13 mouse cellular contexts compared by ENCODE assay signal in genomic region chr14:121634736-121635430, GRCm38 (mm10).
DNase-seq lines count a peak whose midpoint lies in the region; ATAC-seq and TF ChIP-seq lines count a peak whose summit lies in the region.
"Had no signal": no experiment of that assay in that cellular context is flagged by ENCODE, and none has a peak within 500 bp of the region (broad histone marks: within the 10 kb centered on the region; RNA-seq: fewer than 3 reads in every experiment).

No protein-coding gene starts in this region.

- DNase-seq in intestine, embryonic 14.5 days (ENCODE audit: low spot score) = no peak
- peak; percentile 63 for DNase-seq in lung, postnatal 10 days
- no peak for DNase-seq in lung, postnatal 0 days (ENCODE audit: low spot score)
- DNase-seq in cerebellum, adult 2 months = peak; percentile 89 to 93
- DNase-seq in gastrocnemius, postnatal 25 days = peak; percentile 48
- DNase-seq: adrenal gland, adult 2 months; thymus, adult 18-20 months had no signal

- no peaks in the 10 kb centered on the region; the same call in 1 of the 2 replicates for H3K4me1 ChIP-seq in intestine, embryonic 14.5 days (replicated peaks; ENCODE audit: control insufficient read depth, insufficient read depth, low read length)
- H3K4me1 ChIP-seq in intestine, postnatal 0 days (replicated peaks; ENCODE audit: control insufficient read depth, insufficient read depth, low read length) = no peaks in the 10 kb centered on the region
- no peaks in the 10 kb centered on the region for H3K4me1 ChIP-seq in lung, postnatal 0 days (ENCODE audit: insufficient read depth, low read depth, low read length)
- peaks cover 40% of the 10 kb centered on the region for H3K4me1 ChIP-seq in cerebellum, adult 2 months (ENCODE audit: control insufficient read depth, insufficient read depth, low read length)
- no peaks in the 10 kb centered on the region for H3K4me1 ChIP-seq in forebrain, embryonic 16.5 days (replicated peaks; ENCODE audit: control insufficient read depth, insufficient read depth, low read length)
- H3K4me1 ChIP-seq: limb, embryonic 12.5 days; midbrain, embryonic 12.5 days had no signal

- no peak overlapping the region for H3K4me3 ChIP-seq in intestine, embryonic 14.5 days (ENCODE audit: low read depth, low read length)
- H3K4me3 ChIP-seq in intestine, postnatal 0 days (ENCODE audit: low read depth, low read length) = no peak overlapping the region
- no peak overlapping the region for H3K4me3 ChIP-seq in lung, postnatal 0 days (ENCODE audit: low read depth, low read length)
- H3K4me3 ChIP-seq in cerebellum, adult 2 months (replicated peaks; ENCODE audit: insufficient read depth, low read depth, low read length) = no peak overlapping the region
- H3K4me3 ChIP-seq in forebrain, embryonic 16.5 days (replicated peaks; ENCODE audit: low read length) = no peak overlapping the region
- H3K4me3 ChIP-seq: limb, embryonic 12.5 days; lung, embryonic 15.5 days; midbrain, embryonic 12.5 days had no signal

- peak overlapping the region; percentile 18; the same call in 1 of the 2 replicates for H3K27ac ChIP-seq in intestine, embryonic 14.5 days (ENCODE audit: low read depth)
- no peak overlapping the region for H3K27ac ChIP-seq in intestine, postnatal 0 days (ENCODE audit: low read depth, low read length)
- H3K27ac ChIP-seq in lung, postnatal 0 days (ENCODE audit: low read length) = no peak overlapping the region
- peak overlapping the region; percentile 95 for H3K27ac ChIP-seq in cerebellum, adult 2 months (ENCODE audit: insufficient read depth, low read length)
- H3K27ac ChIP-seq in forebrain, embryonic 16.5 days (ENCODE audit: low read length) = no peak overlapping the region
- H3K27ac ChIP-seq: kidney, postnatal 0 days; limb, embryonic 12.5 days; lung, embryonic 15.5 days; midbrain, embryonic 12.5 days had no signal

- 80% methylated on average over 11 of the region's 11 CpGs for WGBS in intestine, embryonic 14.5 days
- 83% methylated on average over 11 of the region's 11 CpGs for WGBS in intestine, postnatal 0 days
- 73% methylated on average over 11 of the region's 11 CpGs for WGBS in lung, postnatal 0 days
- WGBS in cerebellum, adult 2 months = 16% methylated on average over 11 of the region's 11 CpGs
- WGBS in forebrain, embryonic 16.5 days = 83% methylated on average over 11 of the region's 11 CpGs

- TF ChIP-seq CTCF in intestine, postnatal 0 days (IDR thresholded peaks at IDR 0.05; ENCODE audit: low read depth) = no peak
- no peak for TF ChIP-seq CTCF in lung, postnatal 0 days (IDR thresholded peaks at IDR 0.05)
- no peak for TF ChIP-seq CTCF in cerebellum, adult 2 months (IDR thresholded peaks at IDR 0.05; ENCODE audit: borderline replicate concordance, insufficient read depth, low read depth, low read length)

- TF ChIP-seq EP300 in lung, postnatal 0 days (IDR thresholded peaks at IDR 0.05) = no peak

- TF ChIP-seq POLR2A in cerebellum, adult 2 months (IDR thresholded peaks at IDR 0.05; ENCODE audit: borderline replicate concordance, insufficient read depth, low read length) = no peak

- no peaks in the 10 kb centered on the region for H3K27me3 ChIP-seq in intestine, embryonic 14.5 days (replicated peaks; ENCODE audit: control insufficient read depth, insufficient read depth, low read length)
- no peaks in the 10 kb centered on the region for H3K27me3 ChIP-seq in intestine, postnatal 0 days (replicated peaks; ENCODE audit: control insufficient read depth, insufficient read depth, low read length)
- no peaks in the 10 kb centered on the region for H3K27me3 ChIP-seq in lung, postnatal 0 days (replicated peaks; ENCODE audit: insufficient read depth, low read length)
- no peaks in the 10 kb centered on the region for H3K27me3 ChIP-seq in cerebellum, adult 2 months (ENCODE audit: control insufficient read depth, insufficient read depth, low read length)
- H3K27me3 ChIP-seq in forebrain, embryonic 16.5 days (replicated peaks; ENCODE audit: control insufficient read depth, insufficient read depth, low read length) = no peaks in the 10 kb centered on the region
- H3K27me3 ChIP-seq: limb, embryonic 12.5 days; lung, embryonic 15.5 days; midbrain, embryonic 12.5 days had no signal

- no peak overlapping the region for H3K9ac ChIP-seq in intestine, embryonic 14.5 days (ENCODE audit: low read length)
- H3K9ac ChIP-seq in intestine, postnatal 0 days (ENCODE audit: low read depth, low read length) = no peak overlapping the region
- H3K9ac ChIP-seq in lung, postnatal 0 days (replicated peaks; ENCODE audit: low read depth) = no peak overlapping the region
- H3K9ac ChIP-seq in forebrain, embryonic 16.5 days (replicated peaks; ENCODE audit: low read depth, low read length) = no peak overlapping the region
- H3K9ac ChIP-seq: limb, embryonic 12.5 days; lung, embryonic 15.5 days; midbrain, embryonic 12.5 days had no signal

- H3K4me2 ChIP-seq in intestine, embryonic 14.5 days (ENCODE audit: low read length) = no peak overlapping the region
- no peak overlapping the region for H3K4me2 ChIP-seq in intestine, postnatal 0 days (replicated peaks; ENCODE audit: low read depth)
- no peak overlapping the region for H3K4me2 ChIP-seq in lung, postnatal 0 days (replicated peaks; ENCODE audit: low read depth, low read length)
- no peak overlapping the region for H3K4me2 ChIP-seq in forebrain, embryonic 16.5 days (ENCODE audit: low read length)
- H3K4me2 ChIP-seq: limb, embryonic 12.5 days; lung, embryonic 15.5 days; midbrain, embryonic 12.5 days had no signal

- H3K36me3 ChIP-seq in intestine, embryonic 14.5 days (ENCODE audit: control insufficient read depth, insufficient read depth, low read length) = peaks cover 73% of the 10 kb centered on the region
- H3K36me3 ChIP-seq in intestine, postnatal 0 days (ENCODE audit: control insufficient read depth, insufficient read depth) = peaks cover 39% of the 10 kb centered on the region
- peaks cover 16% of the 10 kb centered on the region for H3K36me3 ChIP-seq in lung, postnatal 0 days (ENCODE audit: insufficient read depth, low read length)
- H3K36me3 ChIP-seq in forebrain, embryonic 16.5 days (ENCODE audit: control insufficient read depth, insufficient read depth) = no peaks in the 10 kb centered on the region

- H3K9me3 ChIP-seq in intestine, embryonic 14.5 days (ENCODE audit: control insufficient read depth, low read length) = no peaks in the 10 kb centered on the region
- H3K9me3 ChIP-seq in intestine, postnatal 0 days (ENCODE audit: control insufficient read depth) = no peaks in the 10 kb centered on the region
- no peaks in the 10 kb centered on the region for H3K9me3 ChIP-seq in lung, postnatal 0 days (ENCODE audit: low read length)
- no peaks in the 10 kb centered on the region for H3K9me3 ChIP-seq in forebrain, embryonic 16.5 days (ENCODE audit: control insufficient read depth, low read length)
- H3K9me3 ChIP-seq: limb, embryonic 12.5 days; lung, embryonic 15.5 days had no signal

- ATAC-seq in intestine, embryonic 14.5 days (replicated peaks; ENCODE audit: low FRiP score, low TSS enrichment, low read depth) = no peak
- ATAC-seq in intestine, postnatal 0 days = no peak
- no peak for ATAC-seq in lung, postnatal 0 days
- no peak for ATAC-seq in forebrain, embryonic 16.5 days

Comparison
In these comparisons a context has a peak if more than half of its experiments do, and no peak if none do; other contexts are left out.
1. DNase-seq: peak in lung, postnatal 10 days (single experiment), cerebellum, adult 2 months (2 of 2) and gastrocnemius, postnatal 25 days (single experiment); none in intestine, embryonic 14.5 days (single experiment) and lung, postnatal 0 days (single experiment).
2. H3K27ac ChIP-seq: peak in intestine, embryonic 14.5 days (single experiment) and cerebellum, adult 2 months (single experiment); none in intestine, postnatal 0 days (single experiment), lung, postnatal 0 days (single experiment) and forebrain, embryonic 16.5 days (single experiment).